Mouse (Mus musculus): ENCODE results near the gene Zfp981. TPM values are rescaled to one million over a fixed set of nuclear protein-coding genes. Genes with fewer than 3 reads are reported as not detected.

Zfp981 gene
- polyA plus RNA-seq, 1 experiment from 2014 or later = 0.13 TPM

Other genes starting within 250 kb of the Zfp981 start
- gene Zfp992, start 53.0 kb upstream of the Zfp981 start, polyA plus RNA-seq (2015; fragmentation: Nextera tagmentation; extraction: Ambion mirVana) = 2.4 and 2.6 TPM in 2 replicates
- 1.6 and 4.1 TPM in 2 replicates for gene Zfp993, start 108.9 kb downstream of the Zfp981 start, polyA plus RNA-seq (2015; fragmentation: Nextera tagmentation; extraction: Ambion mirVana)